Mouse (Mus musculus): ENCODE measurements around the gene Tufm. TPM values are rescaled to one million over a fixed set of nuclear protein-coding genes. Genes with fewer than 3 reads are reported as not detected.

The Tufm gene
- 10 to 100 TPM; 50.0 to 55.9 TPM for total RNA-seq (2023)

GRCm38 (mm10) chr7:126487052-126487483, at the start of gene Tufm:
Gene Tufm, plus strand, starts transcription at chr7:126487361.

GRCm38 (mm10) chr7:126463004-126463403, 24.2 kb upstream of the Tufm start, which contains the start of gene Atp2a1:
Gene Atp2a1, minus strand, starts transcription at chr7:126463108.

GRCm38 (mm10) chr7:126474993-126475581, 12.1 kb upstream of the Tufm start, which contains the start of gene Sh2b1:
Gene Sh2b1, minus strand, starts transcription at chr7:126475424.

GRCm38 (mm10) chr7:126503273-126503878, 16.2 kb downstream of the Tufm start, which contains the start of gene Atxn2l:
Gene Atxn2l, minus strand, starts transcription at chr7:126503437.

Other genes starting within 250 kb of the Tufm start
- gene Sbk1, start 214.7 kb upstream of the Tufm start, total RNA-seq (2023): 10 to 100 TPM; 43.6 to 57.3 TPM
- 100 to 1,000 TPM; 682 to 692 TPM for gene Lat, start 117.8 kb upstream of the Tufm start, total RNA-seq (2023)
- gene Spns1, start 109.9 kb upstream of the Tufm start, total RNA-seq (2023): 10 to 100 TPM; 80.6 to 97.7 TPM
- gene Nfatc2ip, start 90.6 kb upstream of the Tufm start, total RNA-seq (2023): 10 to 100 TPM; 24.8 to 26.6 TPM
- gene Cd19, start 72.5 kb upstream of the Tufm start, total RNA-seq (2023): 1 to 10 TPM; 1.0 to 5.2 TPM
- gene Rabep2, start 58.6 kb upstream of the Tufm start, total RNA-seq (2023): 10 to 100 TPM; 44.7 to 45.1 TPM
- under 1 TPM; 0.55 to 0.89 TPM for gene Atp2a1, start 24.3 kb upstream of the Tufm start, total RNA-seq (2023)
- gene Sh2b1, start 11.9 kb upstream of the Tufm start, total RNA-seq (2023): 10 to 100 TPM; 87.3 to 90.5 TPM
- 100 to 1,000 TPM; 217 to 227 TPM for gene Atxn2l, start 16.1 kb downstream of the Tufm start, total RNA-seq (2023)
- 100 to 1,000 TPM; 138 to 142 TPM for gene Eif3c, start 79.0 kb downstream of the Tufm start, total RNA-seq (2023)
- 1 to 10 TPM; 8.0 to 8.8 TPM for gene Apobr, start 97.6 kb downstream of the Tufm start, total RNA-seq (2023)
- gene Cln3, start 98.5 kb downstream of the Tufm start, total RNA-seq (2023): 100 to 1,000 TPM; 129 to 140 TPM
- not detected for gene Il27, start 107.6 kb downstream of the Tufm start, total RNA-seq (2023)
- gene Nupr1, start 143.5 kb downstream of the Tufm start, total RNA-seq (2023): not detected
- 10 to 100 TPM; 71.8 to 85.5 TPM for gene Sgf29, start 161.9 kb downstream of the Tufm start, total RNA-seq (2023)
- gene Sult1a1, start 189.1 kb downstream of the Tufm start, total RNA-seq (2023): 1 to 10 TPM in 1 of 2 experiments, not detected in 1; 1.3 TPM
- 100 to 1,000 TPM; 171 to 175 TPM for gene Bola2, start 208.0 kb downstream of the Tufm start, total RNA-seq (2023)
- 10 to 100 TPM; 15.6 to 17.2 TPM for gene Slx1b, start 208.4 kb downstream of the Tufm start, total RNA-seq (2023)
- gene Coro1a, start 220.4 kb downstream of the Tufm start, total RNA-seq (2023): 1,000 to 10,000 TPM; 1,416 to 1,422 TPM